Mouse (Mus musculus): ENCODE measurements around the gene Lce1a1.
A peak's percentile ranks its signal among the peaks of the same experiment; 100 is the strongest.

The Lce1a1 gene

GRCm38 (mm10) chr3:92648207-92648606, at the start of gene Lce1a1:
TSS of gene Lce1a1 (minus strand) at chr3:92648307.
- DNase-seq (ENCODE audit: low read depth, low spot score): no peak

GRCm38 (mm10) chr3:92694613-92695012, 46.5 kb upstream of the Lce1a1 start:
- DNase-seq (ENCODE audit: low read depth, low spot score): peak; percentile 80

GRCm38 (mm10) chr3:92691688-92692087, 43.6 kb upstream of the Lce1a1 start:
- no peak for DNase-seq (ENCODE audit: low read depth, low spot score)

DNA sequence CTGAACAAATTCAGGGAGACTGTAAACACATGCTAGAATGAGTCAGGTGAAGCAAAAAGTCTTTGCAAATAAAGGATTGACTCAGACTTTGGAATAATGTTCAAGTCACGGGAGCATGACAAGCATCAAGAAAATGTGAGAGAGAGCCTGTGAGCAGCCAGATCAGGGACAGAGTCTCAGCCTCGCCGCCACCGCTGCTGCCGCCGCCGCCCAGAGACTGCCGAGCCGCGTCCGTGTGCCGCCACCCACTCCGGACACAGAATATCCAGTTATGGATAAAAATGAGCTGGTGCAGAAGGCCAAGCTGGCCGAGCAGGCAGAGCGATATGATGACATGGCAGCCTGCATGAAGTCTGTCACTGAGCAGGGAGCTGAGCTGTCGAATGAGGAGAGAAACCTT, 41.0 kb upstream of the Lce1a1 start:
- peak; percentile 18 for DNase-seq (ENCODE audit: low read depth, low spot score)

GRCm38 (mm10) chr3:92687110-92687509, 39.0 kb upstream of the Lce1a1 start, which contains the start of gene Lce1d:
TSS of gene Lce1d (minus strand) at chr3:92687210.
- no peak for DNase-seq (ENCODE audit: low read depth, low spot score)

GRCm38 (mm10) chr3:92678947-92679346, 30.8 kb upstream of the Lce1a1 start, which contains the start of gene Lce1c:
TSS of gene Lce1c (plus strand) at chr3:92679247.
- no peak for DNase-seq (ENCODE audit: low read depth, low spot score)

DNA sequence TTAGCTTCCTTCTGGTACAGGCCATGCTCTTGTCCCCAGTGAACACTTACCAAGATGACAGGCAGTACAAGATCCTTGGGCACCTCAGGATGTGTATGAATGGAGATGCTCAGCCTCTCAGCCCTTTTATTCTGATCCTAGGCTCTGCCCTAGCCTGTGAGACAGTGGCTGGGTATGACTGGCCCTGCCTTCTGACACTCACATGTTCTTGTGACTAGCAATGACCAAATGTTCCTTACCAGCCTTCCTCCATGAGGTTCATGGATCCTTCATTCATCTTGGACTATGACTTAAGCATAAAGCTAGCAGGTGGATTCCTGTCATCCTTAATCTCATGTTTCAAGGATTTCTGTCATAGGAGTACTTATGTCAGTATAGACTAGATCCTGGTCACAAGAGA, 22.1 kb upstream of the Lce1a1 start, which contains the start of gene Lce1a2:
Gene Lce1a2 (minus strand): TSS at position 101 of the 400 bp plus-strand sequence.
- no peak for DNase-seq (ENCODE audit: low read depth, low spot score)

GRCm38 (mm10) chr3:92656826-92657225, 8.7 kb upstream of the Lce1a1 start, which contains the start of gene Lce1b:
TSS of gene Lce1b (minus strand) at chr3:92656926.
- no peak for DNase-seq (ENCODE audit: low read depth, low spot score)

GRCm38 (mm10) chr3:92639854-92640253, 8.3 kb downstream of the Lce1a1 start:
- no peak for DNase-seq (ENCODE audit: low read depth, low spot score)

GRCm38 (mm10) chr3:92638653-92638991, 9.5 kb downstream of the Lce1a1 start:
- no peak for DNase-seq (ENCODE audit: low read depth, low spot score)

- no peak for DNase-seq (ENCODE audit: low read depth, low spot score)
These were observed 10.1 kb downstream of the Lce1a1 start for GRCm38 (mm10) chr3:92637745-92638652.

DNA sequence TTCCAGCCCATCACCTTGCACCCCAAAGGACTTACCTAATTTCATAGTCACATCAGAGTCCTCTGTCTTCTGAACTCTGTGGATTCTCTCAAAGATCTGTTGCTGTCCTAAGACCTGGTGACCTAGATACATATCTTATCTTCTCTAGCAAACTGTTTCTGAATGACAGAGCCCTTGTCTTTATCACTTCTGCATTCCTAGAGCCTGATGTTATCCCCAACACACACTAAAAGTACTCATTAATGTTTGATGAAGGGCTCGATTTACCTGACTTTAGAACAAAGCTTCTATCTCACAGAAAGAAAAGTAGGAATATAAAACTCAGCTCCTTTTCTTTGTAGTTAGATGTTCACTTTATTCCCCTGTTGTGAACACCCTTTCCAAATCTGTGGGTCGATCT, 26.5 kb downstream of the Lce1a1 start, which contains the start of gene Lce6a:
Gene Lce6a (minus strand): TSS at position 101 of the 400 bp plus-strand sequence.
- no peak for DNase-seq (ENCODE audit: low read depth, low spot score)

GRCm38 (mm10) chr3:92609804-92610203, 38.3 kb downstream of the Lce1a1 start:
- DNase-seq (ENCODE audit: low read depth, low spot score): no peak

DNA sequence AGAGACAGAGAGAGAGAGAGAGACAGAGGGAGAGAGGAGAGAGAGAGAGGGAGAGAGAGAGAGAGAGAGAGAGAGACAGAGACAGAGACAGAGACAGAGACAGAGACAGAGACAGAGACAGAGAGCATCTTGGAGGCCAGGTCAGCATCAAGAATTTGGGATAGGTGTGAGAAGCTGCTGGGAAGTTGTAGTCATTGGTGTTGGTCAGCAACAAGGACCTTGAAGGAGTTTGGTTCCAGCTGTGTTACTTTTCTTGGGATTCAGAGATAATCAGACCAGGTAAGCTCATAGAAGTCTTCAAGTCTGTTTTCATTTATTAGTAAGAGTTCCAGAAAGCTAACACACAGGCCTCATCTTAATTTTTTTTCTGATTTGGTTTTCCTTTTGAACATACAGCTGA, 40.7 kb downstream of the Lce1a1 start, which contains the start of gene 2210017I01Rik:
Gene 2210017I01Rik (minus strand): TSS at position 101 of the 400 bp plus-strand sequence.
- DNase-seq (ENCODE audit: low read depth, low spot score): no peak

- peak; percentile 20 for DNase-seq (ENCODE audit: low read depth, low spot score)
These were observed 45.9 kb downstream of the Lce1a1 start for GRCm38 (mm10) chr3:92602169-92602568.

DNA sequence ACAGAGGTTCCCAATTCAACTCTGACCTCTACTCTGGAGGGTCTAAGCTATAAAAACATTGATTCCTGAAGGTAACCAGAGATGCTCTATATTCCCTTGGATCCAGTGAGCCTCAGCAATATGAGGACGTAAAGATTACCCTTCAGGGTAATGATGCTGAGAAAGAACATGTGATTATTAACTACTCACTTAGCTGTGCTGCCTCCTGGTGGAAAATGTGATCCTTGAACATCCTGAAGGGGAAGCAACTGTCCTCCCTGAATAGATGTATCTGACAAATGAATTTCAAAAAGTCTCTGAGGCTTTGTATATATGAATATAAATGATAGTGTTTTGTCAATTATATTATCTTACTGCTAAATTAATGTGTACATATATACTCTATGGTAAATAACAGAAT, 47.7 kb downstream of the Lce1a1 start:
- DNase-seq (ENCODE audit: low read depth, low spot score): peak; percentile 11

GRCm38 (mm10) chr3:92599973-92600372, 48.1 kb downstream of the Lce1a1 start:
- DNase-seq (ENCODE audit: low read depth, low spot score): no peak

GRCm38 (mm10) chr3:92598429-92598828, 49.7 kb downstream of the Lce1a1 start:
- DNase-seq (ENCODE audit: low read depth, low spot score): no peak
